Comparison of ENCODE assay signal across 15 mouse cellular contexts in the genomic region with DNA sequence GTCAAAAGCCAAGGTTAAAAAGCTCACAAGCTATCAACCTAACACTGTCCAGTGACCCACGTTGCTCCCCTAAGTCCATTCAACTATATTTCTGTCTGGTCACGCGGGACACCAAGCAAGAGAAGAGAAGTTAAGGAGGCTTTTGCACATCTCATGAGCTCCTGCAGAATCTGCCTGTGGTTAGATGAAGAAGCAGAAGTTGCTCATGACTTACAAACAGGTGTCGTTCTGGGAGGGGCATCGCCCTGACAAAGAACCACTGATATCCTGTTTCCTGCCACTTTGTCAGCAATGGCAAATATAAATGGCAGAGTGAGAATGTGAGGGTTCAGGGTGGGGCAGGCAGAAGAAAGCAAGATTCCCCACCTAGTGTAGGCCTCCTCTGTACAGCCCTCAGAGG. TPM values are rescaled to one million over a fixed set of nuclear protein-coding genes. Genes with fewer than 3 reads are reported as not detected.
A peak's percentile ranks its signal among the peaks of the same experiment; 100 is the strongest.
DNase-seq lines count a peak whose midpoint lies in the region; ATAC-seq and TF ChIP-seq lines count a peak whose summit lies in the region.
"Had no signal": no experiment of that assay in that cellular context is flagged by ENCODE, and none has a peak within 500 bp of the region (broad histone marks: within the 10 kb centered on the region; RNA-seq: fewer than 3 reads in every experiment).

No protein-coding gene starts in this region.

- WGBS in heart, embryonic 15.5 days, result 77% methylated on average over 5 of the region's 5 CpGs
- WGBS in intestine, postnatal 0 days, result 81% methylated on average over 5 of the region's 5 CpGs

- peak; percentile 48; the same call in 1 of the 2 replicates for ATAC-seq in heart, embryonic 15.5 days (replicated peaks; ENCODE audit: insufficient number of reproducible peaks, insufficient read depth, low FRiP score, low read depth)
- ATAC-seq in activated CD4-positive, CD25-positive, alpha-beta regulatory T cell, adult 4 months, result peak; percentile 89
- no peak for ATAC-seq in intestine, postnatal 0 days
- ATAC-seq: forebrain, embryonic 16.5 days had no signal

- no peak overlapping the region for H3K27ac ChIP-seq in heart, embryonic 15.5 days
- H3K27ac ChIP-seq in intestine, postnatal 0 days (ENCODE audit: low read depth, low read length), result no peak overlapping the region
- H3K27ac ChIP-seq: embryonic facial prominence, embryonic 15.5 days; hindbrain, embryonic 10.5 days; kidney, postnatal 0 days; left cerebral cortex, adult 2 months; liver, embryonic 13.5 days had no signal

- H3K4me1 ChIP-seq in heart, embryonic 15.5 days (replicated peaks), result no peaks in the 10 kb centered on the region
- no peaks in the 10 kb centered on the region for H3K4me1 ChIP-seq in intestine, postnatal 0 days (replicated peaks; ENCODE audit: control insufficient read depth, insufficient read depth, low read length)
- H3K4me1 ChIP-seq: embryonic facial prominence, embryonic 15.5 days; hindbrain, embryonic 10.5 days had no signal

- no peak for DNase-seq in heart, postnatal 36 days
- DNase-seq in natural killer cell, adult 2 months (ENCODE audit: low spot score in 2 of 2), result peak; percentile 76 to 81
- peak; percentile 85 for DNase-seq in thymus, postnatal 14 days
- no peak for DNase-seq in ovary, postnatal 36 days (ENCODE audit: low spot score)
- DNase-seq in layer of hippocampus, postnatal 25 days (ENCODE audit: extremely low spot score in 1 of 2, low spot score in 1 of 2), result no peak
- DNase-seq: cerebellum, adult 9-11 months; liver, embryonic 13.5 days had no signal

- H3K27me3 ChIP-seq in heart, embryonic 15.5 days, result no peaks in the 10 kb centered on the region
- H3K27me3 ChIP-seq in intestine, postnatal 0 days (replicated peaks; ENCODE audit: control insufficient read depth, insufficient read depth, low read length), result no peaks in the 10 kb centered on the region
- H3K27me3 ChIP-seq: embryonic facial prominence, embryonic 15.5 days; liver, embryonic 13.5 days had no signal

- no peak overlapping the region for H3K4me3 ChIP-seq in heart, embryonic 15.5 days
- H3K4me3 ChIP-seq in intestine, postnatal 0 days (ENCODE audit: low read depth, low read length), result no peak overlapping the region
- H3K4me3 ChIP-seq: embryonic facial prominence, embryonic 15.5 days; hindbrain, embryonic 10.5 days; left cerebral cortex, adult 2 months; liver, embryonic 13.5 days had no signal

- TF ChIP-seq CTCF in intestine, postnatal 0 days (IDR thresholded peaks at IDR 0.05; ENCODE audit: low read depth), result no peak

- no peak overlapping the region for H3K9ac ChIP-seq in heart, embryonic 15.5 days
- H3K9ac ChIP-seq in intestine, postnatal 0 days (ENCODE audit: low read depth, low read length), result no peak overlapping the region
- H3K9ac ChIP-seq: embryonic facial prominence, embryonic 15.5 days; liver, embryonic 13.5 days had no signal

- H3K36me3 ChIP-seq in heart, embryonic 15.5 days, result no peaks in the 10 kb centered on the region
- no peaks in the 10 kb centered on the region for H3K36me3 ChIP-seq in intestine, postnatal 0 days (ENCODE audit: control insufficient read depth, insufficient read depth)
- H3K36me3 ChIP-seq: embryonic facial prominence, embryonic 15.5 days; hindbrain, embryonic 10.5 days; liver, embryonic 13.5 days had no signal

- H3K4me2 ChIP-seq in heart, embryonic 15.5 days, result no peak overlapping the region
- H3K4me2 ChIP-seq in intestine, postnatal 0 days (replicated peaks; ENCODE audit: low read depth), result no peak overlapping the region
- H3K4me2 ChIP-seq: embryonic facial prominence, embryonic 15.5 days; liver, embryonic 13.5 days had no signal

- H3K9me3 ChIP-seq in heart, embryonic 15.5 days (replicated peaks), result no peaks in the 10 kb centered on the region
- no peaks in the 10 kb centered on the region for H3K9me3 ChIP-seq in intestine, postnatal 0 days (ENCODE audit: control insufficient read depth)
- H3K9me3 ChIP-seq: embryonic facial prominence, embryonic 15.5 days; hindbrain, embryonic 10.5 days; liver, embryonic 13.5 days had no signal

- intact Hi-C loops in heart, postnatal 36 days (cut with DNase I), result no loop called here

RNA-seq across cellular contexts. Expression of a gene that starts 57.3 kb away (rescaled TPM):
- polyA plus RNA-seq in heart, embryonic 15.5 days (2015; fragmentation: Nextera tagmentation; extraction: Ambion mirVana), result 7.4 and 9.1 TPM in 2 replicates
- 1 to 10 TPM; 8.6 to 9.8 TPM for total RNA-seq in heart, postnatal 36 days (2021)
- 10 to 100 TPM; 16.9 to 23.7 TPM for polyA plus RNA-seq in activated CD4-positive, CD25-positive, alpha-beta regulatory T cell, adult 4 months (2017; shearing (Covaris generic))
- 10 to 100 TPM; 47.9 to 57.7 TPM for total RNA-seq in layer of hippocampus, postnatal 25 days (2021)
- polyA plus RNA-seq in intestine, postnatal 0 days (2015; fragmentation: Nextera tagmentation; extraction: Ambion mirVana), result 14.5 and 15.3 TPM in 2 replicates

Comparison
In these comparisons a context has a peak if more than half of its experiments do, and no peak if none do; other contexts are left out.
1. DNase-seq: peak in natural killer cell, adult 2 months (2 of 2) and thymus, postnatal 14 days (single experiment); none in heart, postnatal 36 days (0 of 2), ovary, postnatal 36 days (single experiment) and layer of hippocampus, postnatal 25 days (0 of 2).